Mouse (Mus musculus): ENCODE results near the gene Npr2.

DNA sequence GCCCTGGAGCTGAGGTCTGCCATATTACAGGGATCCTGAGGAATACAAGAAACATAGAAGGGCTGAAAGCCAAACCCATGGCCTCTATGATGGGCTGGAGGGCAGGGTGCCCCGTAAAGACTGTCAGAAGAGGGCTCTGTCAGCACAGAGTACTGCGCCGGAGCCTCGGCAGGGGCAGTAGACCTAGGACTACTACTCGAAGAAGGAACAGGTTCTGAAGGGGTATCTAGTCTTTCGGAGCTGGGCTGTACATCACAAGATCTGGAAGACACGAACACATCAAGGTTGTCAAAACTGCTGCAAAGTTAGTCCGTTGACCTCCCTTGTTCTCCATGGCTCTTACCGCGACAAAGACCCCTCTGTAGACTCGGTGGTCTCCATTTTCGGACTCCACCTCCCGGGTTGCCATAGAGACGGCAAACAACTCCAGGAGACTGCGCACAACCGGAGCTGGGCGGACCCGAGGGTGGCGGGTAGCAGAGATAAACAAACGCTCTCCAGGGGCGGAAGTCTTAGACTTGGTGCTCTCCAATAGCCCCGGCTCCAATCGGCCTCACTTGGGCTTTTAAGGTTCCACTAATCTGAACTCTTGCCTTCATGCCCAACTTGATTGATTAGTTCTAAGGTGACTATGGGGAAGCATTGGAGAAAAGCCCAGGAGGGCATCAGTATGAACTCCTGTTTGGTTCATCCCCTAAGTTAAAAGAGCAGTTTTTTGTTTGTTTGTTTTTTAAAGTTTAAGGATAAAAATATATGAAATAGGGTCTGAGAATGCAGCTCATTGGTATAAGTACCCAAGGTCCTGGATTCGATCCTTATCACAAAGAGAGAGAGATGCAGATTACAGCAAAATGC lies 21.7 kb downstream of the Npr2 start, which contains the start of gene Spag8:
- TF ChIP-seq CTCF (IDR thresholded peaks at IDR 0.05) (0 out of 2 replicates have a peak, but pooled peaks have one; percentile 11), EP300 (IDR thresholded peaks at IDR 0.05) (no peak)
